Comparison of ENCODE assay signal across 27 mouse cellular contexts in the genomic region with DNA sequence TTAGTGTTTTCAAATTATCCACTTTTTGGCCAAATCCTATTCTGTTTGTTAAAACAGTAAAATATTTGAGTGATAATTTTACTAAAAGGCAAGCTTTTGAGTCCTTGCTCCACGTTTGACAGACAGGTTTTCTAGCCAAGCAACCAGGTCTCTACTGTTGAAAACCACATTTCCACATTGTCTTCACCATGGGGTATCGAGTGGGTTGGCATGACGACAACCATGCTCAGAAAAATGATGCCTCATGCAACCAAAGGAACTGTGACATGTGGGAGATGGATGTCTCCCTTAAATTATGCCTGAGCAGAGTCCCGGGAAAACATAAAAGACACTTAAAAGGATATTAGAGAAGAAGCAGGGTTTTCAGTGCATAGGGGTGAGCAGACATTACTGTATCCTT. TPM values are rescaled to one million over a fixed set of nuclear protein-coding genes. Genes with fewer than 3 reads are reported as not detected.
"Had no signal": no experiment of that assay in that cellular context is flagged by ENCODE, and none has a peak within 500 bp of the region (broad histone marks: within the 10 kb centered on the region; RNA-seq: fewer than 3 reads in every experiment).

No protein-coding gene starts in this region.

- H3K4me1 ChIP-seq: embryonic facial prominence, embryonic 12.5 days; embryonic facial prominence, embryonic 13.5 days; embryonic facial prominence, embryonic 15.5 days; forebrain, embryonic 10.5 days; forebrain, embryonic 12.5 days; heart, embryonic 10.5 days had no signal

- H3K27me3 ChIP-seq: embryonic facial prominence, embryonic 12.5 days; embryonic facial prominence, embryonic 13.5 days; embryonic facial prominence, embryonic 15.5 days; forebrain, embryonic 12.5 days; forebrain, embryonic 13.5 days; forebrain, embryonic 15.5 days had no signal

- ATAC-seq: forebrain, embryonic 13.5 days; forebrain, embryonic 14.5 days; forebrain, embryonic 15.5 days; forebrain, embryonic 16.5 days; forebrain, postnatal 0 days had no signal

- H3K9me3 ChIP-seq: embryonic facial prominence, embryonic 10.5 days; embryonic facial prominence, embryonic 12.5 days; embryonic facial prominence, embryonic 13.5 days; embryonic facial prominence, embryonic 15.5 days; forebrain, embryonic 10.5 days; forebrain, embryonic 12.5 days; forebrain, embryonic 13.5 days; forebrain, embryonic 15.5 days; heart, embryonic 10.5 days had no signal

- H3K9ac ChIP-seq: embryonic facial prominence, embryonic 12.5 days; embryonic facial prominence, embryonic 13.5 days; embryonic facial prominence, embryonic 15.5 days; forebrain, embryonic 12.5 days; forebrain, embryonic 13.5 days; forebrain, embryonic 15.5 days; forebrain, postnatal 0 days had no signal

- H3K36me3 ChIP-seq: embryonic facial prominence, embryonic 10.5 days; embryonic facial prominence, embryonic 12.5 days; embryonic facial prominence, embryonic 13.5 days; embryonic facial prominence, embryonic 15.5 days; forebrain, embryonic 10.5 days; forebrain, embryonic 12.5 days; forebrain, embryonic 15.5 days; heart, embryonic 10.5 days had no signal

- H3K4me3 ChIP-seq: embryonic facial prominence, embryonic 10.5 days; embryonic facial prominence, embryonic 12.5 days; embryonic facial prominence, embryonic 13.5 days; embryonic facial prominence, embryonic 15.5 days; erythroblast, embryonic 14.5 days; forebrain, embryonic 10.5 days; forebrain, embryonic 12.5 days; forebrain, embryonic 13.5 days; forebrain, embryonic 15.5 days; gastrocnemius, adult 2 months; heart, adult 2 months; heart, embryonic 10.5 days had no signal

- DNase-seq: cerebellum, adult 8-10 months; cerebellum, adult 9-10 months; cerebellum, adult 9-11 months; embryo, embryonic 11 days; forebrain, postnatal 0 days; gastrocnemius, adult 2 months; gastrocnemius, postnatal 10 days; gastrocnemius, postnatal 14 days; gastrocnemius, postnatal 25 days; gastrocnemius, postnatal 36 days; heart, adult 11 months; heart, adult 18-20 months; heart, adult 2 months had no signal

- H3K4me2 ChIP-seq: embryonic facial prominence, embryonic 12.5 days; embryonic facial prominence, embryonic 13.5 days; embryonic facial prominence, embryonic 15.5 days; forebrain, embryonic 12.5 days; forebrain, embryonic 13.5 days; forebrain, embryonic 15.5 days had no signal

- H3K27ac ChIP-seq: embryonic facial prominence, embryonic 10.5 days; embryonic facial prominence, embryonic 12.5 days; embryonic facial prominence, embryonic 13.5 days; embryonic facial prominence, embryonic 15.5 days; forebrain, embryonic 10.5 days; forebrain, embryonic 12.5 days; forebrain, embryonic 13.5 days; forebrain, embryonic 15.5 days; gastrocnemius, adult 2 months; heart, adult 2 months; heart, embryonic 10.5 days had no signal

RNA-seq across cellular contexts. Expression of a gene that starts 41.9 kb away (rescaled TPM):
- total RNA-seq: common myeloid progenitor, adult 5-6 weeks; granulocyte monocyte progenitor cell, adult 5-6 weeks had no signal
- polyA plus RNA-seq: erythroblast, embryonic 14.5 days had no signal

RNA-seq across cellular contexts. Expression of a gene that starts 50.2 kb away (rescaled TPM):
- total RNA-seq: common myeloid progenitor, adult 5-6 weeks; granulocyte monocyte progenitor cell, adult 5-6 weeks had no signal
- polyA plus RNA-seq: erythroblast, embryonic 14.5 days had no signal
